Mouse (Mus musculus) lung, adult 2 months (tissue): Measurements from ENCODE around the gene Rdh16f1.

Experiments used
- CTCF ChIP-seq: fragments of 200-500 bp; IDR thresholded peaks from 2 replicates; pipeline ENCODE4 v1.5.1; 2011; ENCODE audit warnings: mild to moderate bottlenecking, low read length, control low read depth; ENCODE audit not compliant: insufficient read depth
- POLR2A ChIP-seq: fragments of 200-500 bp; IDR thresholded peaks from 2 replicates; pipeline ENCODE4 v1.6.1; 2011; ENCODE audit warnings: low read depth, mild to moderate bottlenecking, control low read depth, low read length, borderline replicate concordance; ENCODE audit errors: extremely low read depth

GRCm38 (mm10) chr10:127754566-127755166, 4.9 kb upstream of the Rdh16f1 start:
- no peak for TF ChIP-seq CTCF
- no peak for TF ChIP-seq POLR2A
